Mouse (Mus musculus): ENCODE data around the gene Reep3. TPM values are rescaled to one million over a fixed set of nuclear protein-coding genes. Genes with fewer than 3 reads are reported as not detected.
A peak's percentile ranks its signal among the peaks of the same experiment; 100 is the strongest.

Gene Reep3
- polyA plus RNA-seq, 1 experiment from 2014 or later, result 28.7 TPM

DNA sequence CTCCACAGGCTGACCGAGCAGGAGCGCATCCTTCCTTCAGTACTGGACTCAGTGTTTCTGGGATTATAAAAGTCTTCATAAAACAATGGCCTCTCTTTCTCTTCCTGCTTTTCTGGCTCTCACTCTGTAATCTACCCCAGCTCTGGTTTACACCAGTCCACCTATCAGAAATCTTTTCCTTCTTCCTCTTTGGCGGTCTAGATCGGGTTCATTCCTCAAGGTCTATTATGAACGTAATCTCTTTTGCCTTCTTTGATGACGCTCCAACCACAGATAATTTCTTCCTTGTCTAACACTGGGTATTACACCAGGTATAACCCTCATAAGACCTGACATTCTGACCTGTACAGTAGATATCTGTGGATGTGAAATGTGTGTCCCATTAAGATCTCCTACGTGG is 1.8 kb downstream of the Reep3 start:
- Histone ChIP-seq H3K9me3 (ENCODE audit: control insufficient read depth, low read length) (no peaks in the 10 kb centered on the region), H3K4me3 (ENCODE audit: control insufficient read depth in 1 of 2, insufficient read depth in 1 of 2, low read depth in 1 of 2, low read length in 2 of 2) (no peak overlapping the region), H3K27me3 (ENCODE audit: control insufficient read depth, insufficient read depth, low read length) (no peaks in the 10 kb centered on the region), H3K9ac (ENCODE audit: low read length) (no peak overlapping the region), H3K36me3 (ENCODE audit: control insufficient read depth, insufficient read depth, low read length) (no peaks in the 10 kb centered on the region), H3K4me2 (ENCODE audit: low read length) (peak overlapping the region; percentile 72; the same call in 1 of the 2 replicates), H3K27ac (replicated peaks in 1 of 2; ENCODE audit: control insufficient read depth in 1 of 2, insufficient read depth in 1 of 2, low read depth in 2 of 2, low read length in 2 of 2) (no peak overlapping the region), H3K4me1 (ENCODE audit: control insufficient read depth in 2 of 2, insufficient read depth in 2 of 2, low read length in 2 of 2) (peaks cover 10 to 26% of the 10 kb centered on the region in 2 experiments)
- ATAC-seq (ENCODE audit: insufficient number of reproducible peaks, insufficient read depth, low FRiP score, low read depth), result no peak
- 78% methylated on average over 7 of the region's 7 CpGs for WGBS

GRCm38 (mm10) chr10:67090611-67091010 is 6.1 kb downstream of the Reep3 start:
- no peak for ATAC-seq (ENCODE audit: insufficient number of reproducible peaks, insufficient read depth, low FRiP score, low read depth)
- H3K9ac ChIP-seq (ENCODE audit: low read length), result no peak overlapping the region
- H3K27me3 ChIP-seq (ENCODE audit: control insufficient read depth, insufficient read depth, low read length), result no peaks in the 10 kb centered on the region
- no peaks in the 10 kb centered on the region for H3K36me3 ChIP-seq (ENCODE audit: control insufficient read depth, insufficient read depth, low read length)
- no peaks in the 10 kb centered on the region for H3K9me3 ChIP-seq (ENCODE audit: control insufficient read depth, low read length)
- no peak overlapping the region for H3K4me2 ChIP-seq (ENCODE audit: low read length)
- H3K4me1 ChIP-seq (ENCODE audit: control insufficient read depth in 2 of 2, insufficient read depth in 2 of 2, low read length in 2 of 2), result peaks cover 5 to 19% of the 10 kb centered on the region in 2 experiments
- no peak overlapping the region for H3K27ac ChIP-seq (replicated peaks in 1 of 2; ENCODE audit: control insufficient read depth in 1 of 2, insufficient read depth in 1 of 2, low read depth in 2 of 2, low read length in 2 of 2)
- WGBS, result 86% methylated on average over 4 of the region's 4 CpGs
- H3K4me3 ChIP-seq (ENCODE audit: control insufficient read depth in 1 of 2, insufficient read depth in 1 of 2, low read depth in 1 of 2, low read length in 2 of 2), result no peak overlapping the region

DNA sequence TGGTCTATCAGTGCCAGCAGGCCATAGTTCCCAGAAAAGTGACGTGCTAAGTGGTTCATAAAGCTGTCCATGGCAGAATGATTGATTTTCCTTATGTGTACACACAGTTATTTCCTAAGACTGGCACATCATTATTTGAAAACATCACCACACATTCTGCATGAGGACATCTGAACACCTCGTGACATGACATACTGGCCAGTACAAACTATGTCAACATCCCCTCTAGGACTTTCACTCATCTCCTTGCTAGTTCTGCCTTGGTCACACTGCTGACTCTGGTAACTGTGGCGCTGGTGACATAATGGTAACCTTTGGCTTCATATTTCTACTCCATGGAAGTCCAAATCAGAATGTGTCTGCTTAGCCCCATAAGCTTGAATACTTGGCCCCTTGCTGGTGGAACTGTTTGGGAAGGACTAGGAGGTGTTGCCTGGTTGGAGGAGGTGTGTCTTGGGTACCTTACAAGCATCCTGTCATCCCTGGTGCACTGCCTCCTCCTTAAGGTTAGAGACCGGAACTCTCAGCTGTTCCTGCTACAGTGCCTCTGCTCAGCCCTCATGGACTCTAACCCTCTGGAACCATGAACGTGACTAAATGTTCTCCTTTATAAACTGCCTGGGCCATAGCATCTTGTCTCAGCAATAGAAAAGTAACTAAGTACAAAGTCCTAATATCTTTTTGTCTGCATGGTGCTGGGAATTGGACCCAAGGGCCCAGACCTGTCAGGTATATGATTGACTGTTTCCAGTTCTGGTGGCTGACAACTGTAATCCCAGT is 9.1 kb downstream of the Reep3 start:
- peaks cover 8 to 14% of the 10 kb centered on the region in 2 experiments for H3K4me1 ChIP-seq (ENCODE audit: control insufficient read depth in 2 of 2, insufficient read depth in 2 of 2, low read length in 2 of 2)
- H3K36me3 ChIP-seq (ENCODE audit: control insufficient read depth, insufficient read depth, low read length), result no peaks in the 10 kb centered on the region
- H3K27me3 ChIP-seq (ENCODE audit: control insufficient read depth, insufficient read depth, low read length), result no peaks in the 10 kb centered on the region
- H3K27ac ChIP-seq (replicated peaks in 1 of 2; ENCODE audit: control insufficient read depth in 1 of 2, insufficient read depth in 1 of 2, low read depth in 2 of 2, low read length in 2 of 2), result no peak overlapping the region
- no peak overlapping the region for H3K4me2 ChIP-seq (ENCODE audit: low read length)
- no peaks in the 10 kb centered on the region for H3K9me3 ChIP-seq (ENCODE audit: control insufficient read depth, low read length)
- no peak overlapping the region for H3K4me3 ChIP-seq (ENCODE audit: control insufficient read depth in 1 of 2, insufficient read depth in 1 of 2, low read depth in 1 of 2, low read length in 2 of 2)
- ATAC-seq (ENCODE audit: insufficient number of reproducible peaks, insufficient read depth, low FRiP score, low read depth), result no peak
- 83% methylated on average over 5 of the region's 5 CpGs for WGBS
- no peak overlapping the region for H3K9ac ChIP-seq (ENCODE audit: low read length)

GRCm38 (mm10) chr10:67085916-67086315 is 10.8 kb downstream of the Reep3 start:
- no peaks in the 10 kb centered on the region for H3K27me3 ChIP-seq (ENCODE audit: control insufficient read depth, insufficient read depth, low read length)
- no peak overlapping the region for H3K4me2 ChIP-seq (ENCODE audit: low read length)
- no peaks in the 10 kb centered on the region for H3K9me3 ChIP-seq (ENCODE audit: control insufficient read depth, low read length)
- WGBS, result 88% methylated on average over 7 of the region's 7 CpGs
- no peak for ATAC-seq (ENCODE audit: insufficient number of reproducible peaks, insufficient read depth, low FRiP score, low read depth)
- peaks cover 12 to 26% of the 10 kb centered on the region in 2 experiments for H3K4me1 ChIP-seq (ENCODE audit: control insufficient read depth in 2 of 2, insufficient read depth in 2 of 2, low read length in 2 of 2)
- H3K4me3 ChIP-seq (ENCODE audit: control insufficient read depth in 1 of 2, insufficient read depth in 1 of 2, low read depth in 1 of 2, low read length in 2 of 2), result no peak overlapping the region
- H3K27ac ChIP-seq (replicated peaks in 1 of 2; ENCODE audit: control insufficient read depth in 1 of 2, insufficient read depth in 1 of 2, low read depth in 2 of 2, low read length in 2 of 2), result no peak overlapping the region
- H3K36me3 ChIP-seq (ENCODE audit: control insufficient read depth, insufficient read depth, low read length), result no peaks in the 10 kb centered on the region
- H3K9ac ChIP-seq (ENCODE audit: low read length), result no peak overlapping the region

- no peak for ATAC-seq (ENCODE audit: insufficient number of reproducible peaks, insufficient read depth, low FRiP score, low read depth)
- H3K4me1 ChIP-seq (ENCODE audit: control insufficient read depth in 2 of 2, insufficient read depth in 2 of 2, low read length in 2 of 2), result peaks cover 13 to 30% of the 10 kb centered on the region in 2 experiments
- no peaks in the 10 kb centered on the region for H3K36me3 ChIP-seq (ENCODE audit: control insufficient read depth, insufficient read depth, low read length)
These were observed 11.6 kb downstream of the Reep3 start for GRCm38 (mm10) chr10:67085124-67085523.

DNA sequence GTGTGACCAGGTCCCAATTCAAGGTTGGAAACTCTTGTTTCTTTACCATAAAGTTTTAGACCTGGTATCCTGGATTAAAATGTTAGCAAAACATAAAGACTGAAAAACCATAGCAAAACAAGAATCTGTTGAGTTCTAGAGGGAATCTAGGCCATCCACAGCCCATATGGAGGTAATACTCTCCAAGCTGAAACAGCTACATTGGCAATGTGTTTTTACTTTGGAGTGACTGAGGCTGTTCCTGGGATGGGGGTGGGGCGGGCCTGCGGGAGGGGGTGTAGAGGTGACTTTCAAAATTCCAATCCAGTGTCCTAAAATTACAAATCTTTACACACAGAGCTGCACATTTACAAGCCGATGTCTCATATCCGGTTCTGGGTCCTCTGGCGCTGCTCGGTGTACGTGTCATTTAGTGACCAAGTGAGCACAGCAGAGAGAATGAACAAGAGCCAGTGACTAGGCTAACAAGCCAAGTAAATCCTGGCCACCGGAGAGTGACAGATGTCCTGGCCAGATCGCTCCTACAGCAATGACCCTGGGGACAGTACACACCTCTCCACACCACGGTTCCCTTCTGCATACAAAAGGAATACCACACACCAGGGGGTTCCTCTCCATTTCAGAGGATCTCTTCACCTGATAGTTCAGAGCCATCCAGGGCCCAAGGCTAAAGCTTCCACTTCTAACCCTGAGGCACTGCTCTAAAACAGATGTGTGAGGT is 13.1 kb downstream of the Reep3 start:
- no peaks in the 10 kb centered on the region for H3K9me3 ChIP-seq (ENCODE audit: control insufficient read depth, low read length)
- no peaks in the 10 kb centered on the region for H3K27me3 ChIP-seq (ENCODE audit: control insufficient read depth, insufficient read depth, low read length)
- H3K4me2 ChIP-seq (ENCODE audit: low read length), result no peak overlapping the region
- ATAC-seq (ENCODE audit: insufficient number of reproducible peaks, insufficient read depth, low FRiP score, low read depth), result no peak
- H3K4me3 ChIP-seq (ENCODE audit: control insufficient read depth in 1 of 2, insufficient read depth in 1 of 2, low read depth in 1 of 2, low read length in 2 of 2), result no peak overlapping the region
- 0 out of 4 replicates have a peak overlapping the region, but pooled peaks of 1 of the 2 experiments have one; percentile 12 for H3K27ac ChIP-seq (replicated peaks in 1 of 2; ENCODE audit: control insufficient read depth in 1 of 2, insufficient read depth in 1 of 2, low read depth in 2 of 2, low read length in 2 of 2)
- peaks cover 17 to 42% of the 10 kb centered on the region in 2 experiments for H3K4me1 ChIP-seq (ENCODE audit: control insufficient read depth in 2 of 2, insufficient read depth in 2 of 2, low read length in 2 of 2)
- 73% methylated on average over 10 of the region's 10 CpGs for WGBS
- H3K36me3 ChIP-seq (ENCODE audit: control insufficient read depth, insufficient read depth, low read length), result no peaks in the 10 kb centered on the region
- H3K9ac ChIP-seq (ENCODE audit: low read length), result no peak overlapping the region

More at GRCm38 (mm10) chr10:67085124-67085523, 11.6 kb downstream of the Reep3 start:
- H3K27ac ChIP-seq (replicated peaks in 1 of 2; ENCODE audit: control insufficient read depth in 1 of 2, insufficient read depth in 1 of 2, low read depth in 2 of 2, low read length in 2 of 2), result no peak overlapping the region
- no peaks in the 10 kb centered on the region for H3K27me3 ChIP-seq (ENCODE audit: control insufficient read depth, insufficient read depth, low read length)
- H3K9me3 ChIP-seq (ENCODE audit: control insufficient read depth, low read length), result no peaks in the 10 kb centered on the region
- WGBS, result 90% methylated on average over 10 of the region's 10 CpGs
- H3K9ac ChIP-seq (ENCODE audit: low read length), result no peak overlapping the region
- no peak overlapping the region for H3K4me3 ChIP-seq (ENCODE audit: control insufficient read depth in 1 of 2, insufficient read depth in 1 of 2, low read depth in 1 of 2, low read length in 2 of 2)
- H3K4me2 ChIP-seq (ENCODE audit: low read length), result no peak overlapping the region

GRCm38 (mm10) chr10:67082531-67082930 is 14.2 kb downstream of the Reep3 start:
- peaks cover 17 to 46% of the 10 kb centered on the region in 2 experiments for H3K4me1 ChIP-seq (ENCODE audit: control insufficient read depth in 2 of 2, insufficient read depth in 2 of 2, low read length in 2 of 2)
- no peak for ATAC-seq (ENCODE audit: insufficient number of reproducible peaks, insufficient read depth, low FRiP score, low read depth)
- H3K9me3 ChIP-seq (ENCODE audit: control insufficient read depth, low read length), result no peaks in the 10 kb centered on the region
- WGBS, result 73% methylated on average over 4 of the region's 4 CpGs
- H3K27ac ChIP-seq (replicated peaks in 1 of 2; ENCODE audit: control insufficient read depth in 1 of 2, insufficient read depth in 1 of 2, low read depth in 2 of 2, low read length in 2 of 2), result no peak overlapping the region; a peak in 1 of 4 replicates
- H3K4me2 ChIP-seq (ENCODE audit: low read length), result no peak overlapping the region
- H3K27me3 ChIP-seq (ENCODE audit: control insufficient read depth, insufficient read depth, low read length), result no peaks in the 10 kb centered on the region
- no peak overlapping the region for H3K9ac ChIP-seq (ENCODE audit: low read length)
- no peaks in the 10 kb centered on the region for H3K36me3 ChIP-seq (ENCODE audit: control insufficient read depth, insufficient read depth, low read length)
- H3K4me3 ChIP-seq (ENCODE audit: control insufficient read depth in 1 of 2, insufficient read depth in 1 of 2, low read depth in 1 of 2, low read length in 2 of 2), result no peak overlapping the region

Data from heart, embryonic 14.5 days (tissue).